In genomic region chr13:59949471-59949870, GRCm38 (mm10) we compare ENCODE assay signal across 16 mouse cellular contexts.
"Had no signal": no experiment of that assay in that cellular context is flagged by ENCODE, and none has a peak within 500 bp of the region (broad histone marks: within the 10 kb centered on the region; RNA-seq: fewer than 3 reads in every experiment).

No protein-coding gene starts in this region.

- H3K4me2 ChIP-seq: limb, embryonic 12.5 days; liver, embryonic 11.5 days; liver, embryonic 15.5 days; midbrain, embryonic 15.5 days; neural tube, embryonic 13.5 days had no signal

- H3K27ac ChIP-seq: kidney, postnatal 0 days; limb, embryonic 12.5 days; liver, embryonic 15.5 days; macrophage; midbrain, embryonic 15.5 days; neural tube, embryonic 13.5 days had no signal

- DNase-seq: layer of hippocampus, adult 9-11 months; layer of hippocampus, postnatal 36 days; lung, adult 2 months; retina, postnatal 1 day; right cerebral cortex, postnatal 4 days; spleen, adult 18-20 months; thymus, adult 18-20 months; thymus, postnatal 14 days had no signal

- H3K36me3 ChIP-seq: limb, embryonic 12.5 days; liver, embryonic 15.5 days; midbrain, embryonic 15.5 days; neural tube, embryonic 13.5 days had no signal

- H3K27me3 ChIP-seq: limb, embryonic 12.5 days; megakaryocyte, embryonic 14.5 days; midbrain, embryonic 15.5 days; neural tube, embryonic 13.5 days had no signal

- ATAC-seq: midbrain, embryonic 15.5 days had no signal

- H3K4me3 ChIP-seq: limb, embryonic 12.5 days; liver, embryonic 15.5 days; megakaryocyte, embryonic 14.5 days; midbrain, embryonic 15.5 days; neural tube, embryonic 13.5 days had no signal

- H3K9me3 ChIP-seq: limb, embryonic 12.5 days; liver, embryonic 15.5 days; megakaryocyte, embryonic 14.5 days; midbrain, embryonic 15.5 days; neural tube, embryonic 13.5 days had no signal

- H3K4me1 ChIP-seq: liver, embryonic 15.5 days; megakaryocyte, embryonic 14.5 days had no signal

- H3K9ac ChIP-seq: limb, embryonic 12.5 days; liver, embryonic 15.5 days; midbrain, embryonic 15.5 days; neural tube, embryonic 13.5 days had no signal
